Mouse (Mus musculus) adrenal gland, postnatal 4 days (tissue): ENCODE data around the gene Myo18b. TPM values are rescaled to one million over a fixed set of nuclear protein-coding genes. Genes with fewer than 3 reads are reported as not detected.

ENCODE experiments used
- DNase-seq, 2 experiments: peaks; one replicate each; pipeline ENCODE4 v3.0.0; 2021 to 2022; ENCODE audit warnings: low spot score in 2 of 2, mixed read lengths in 2 of 2
- total RNA-seq, 2 experiments: library from RNA; stranded (reverse); gene quantifications; 2 replicates each; pipeline ENCODE4 v1.2.3; 2021

The Myo18b gene
- total RNA-seq, 2 experiments from 2014 or later: 2.4 to 6.6 TPM

DNA sequence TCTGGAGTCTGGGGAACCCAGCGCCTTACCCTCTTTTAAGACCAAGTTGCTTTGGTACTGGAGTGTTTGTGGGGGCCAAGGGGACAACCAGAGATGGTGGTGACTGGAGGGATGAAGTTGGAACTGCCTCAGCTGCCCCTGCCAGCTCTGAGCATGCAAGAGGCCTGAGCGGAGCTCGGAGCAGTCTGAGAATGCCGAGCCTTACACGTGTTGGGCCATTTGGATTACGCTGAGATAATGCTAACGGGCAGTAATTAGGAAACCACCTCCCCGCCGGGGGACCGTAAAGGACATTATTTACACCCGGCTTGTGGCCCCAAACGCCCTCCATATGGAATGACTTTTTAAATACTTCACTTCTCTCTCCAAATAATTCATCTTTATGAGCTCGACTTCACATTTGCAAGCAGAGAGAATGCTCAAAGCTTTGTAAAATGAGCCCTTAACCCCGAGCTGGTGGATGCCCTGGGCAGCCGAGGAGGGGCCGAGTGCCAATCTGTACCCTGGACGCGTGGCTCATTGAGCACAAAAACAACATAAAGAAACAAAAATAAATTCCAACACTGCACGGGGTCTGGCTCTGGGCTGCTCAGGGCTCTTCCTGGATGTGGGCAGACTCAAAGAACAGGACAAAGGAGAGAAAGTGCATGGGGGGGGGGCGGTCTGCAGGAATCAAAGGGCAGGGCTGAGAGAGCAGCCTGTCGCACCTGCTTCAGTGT lies 148.0 kb downstream of the Myo18b start:
- no peak for DNase-seq

GRCm38 (mm10) chr5:112747306-112747930 lies 148.7 kb downstream of the Myo18b start:
- DNase-seq: no peak

DNA sequence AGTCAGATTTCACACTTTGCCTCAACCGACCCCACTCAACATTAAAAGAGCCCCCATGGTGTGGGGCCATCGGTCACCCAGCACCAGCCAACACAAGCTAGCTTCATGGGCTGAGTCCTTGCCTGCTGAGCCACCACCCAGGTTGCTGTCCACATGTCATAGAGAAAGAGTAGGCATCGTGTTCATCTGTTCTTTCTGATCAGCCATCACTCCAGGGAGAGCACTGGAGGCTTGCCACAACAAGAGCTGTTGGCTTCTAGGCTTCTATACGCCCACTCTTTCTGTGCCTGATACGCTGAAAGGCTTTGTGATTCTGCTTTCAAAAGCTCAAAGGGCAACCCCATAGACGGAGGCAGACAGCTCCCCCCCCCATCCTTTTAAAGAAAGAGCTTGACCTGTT lies 151.0 kb downstream of the Myo18b start:
- no peak for DNase-seq

GRCm38 (mm10) chr5:112744571-112744970 lies 151.6 kb downstream of the Myo18b start:
- DNase-seq: no peak

GRCm38 (mm10) chr5:112743121-112743520 lies 153.0 kb downstream of the Myo18b start:
- no peak for DNase-seq

DNA sequence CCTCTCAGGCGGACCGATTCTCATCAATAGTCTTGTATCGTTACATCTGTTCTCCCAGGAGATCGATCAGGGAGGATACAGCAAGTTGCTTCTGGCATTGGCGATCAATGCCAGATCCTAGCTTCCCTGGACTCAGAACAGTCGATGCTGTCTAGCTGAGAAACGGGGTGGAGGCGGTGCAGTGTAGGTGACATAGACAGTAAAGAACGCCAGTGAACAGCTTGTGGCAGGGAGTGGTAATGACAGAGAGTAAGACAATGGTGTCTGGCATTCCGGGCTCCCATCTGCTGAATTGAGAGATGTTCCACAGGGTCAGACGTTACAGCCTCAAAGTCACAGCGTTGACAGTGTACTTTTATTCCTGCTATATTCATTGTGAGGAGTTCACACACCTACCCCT lies 155.5 kb downstream of the Myo18b start:
- DNase-seq: no peak

DNA sequence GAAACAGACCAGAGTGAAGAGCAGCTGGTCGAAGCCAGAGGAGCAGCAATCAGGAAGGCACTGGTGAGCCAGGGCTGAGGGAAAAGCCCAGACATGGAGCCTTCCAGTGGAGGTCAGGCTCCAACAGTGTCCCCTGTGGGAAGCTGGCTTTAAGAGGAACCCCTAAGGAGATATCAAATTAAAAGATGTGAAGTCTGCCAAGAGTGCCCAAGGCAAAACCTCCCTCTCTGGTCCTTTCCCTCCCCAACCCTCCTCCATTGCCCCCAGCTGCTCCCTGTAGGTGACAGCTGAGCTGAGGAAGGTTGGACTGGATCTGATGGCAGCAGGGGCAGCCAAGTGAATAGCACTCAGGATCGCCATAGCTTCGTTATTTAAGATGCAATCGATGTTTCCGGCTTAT lies 161.1 kb downstream of the Myo18b start:
- no peak for DNase-seq

GRCm38 (mm10) chr5:112730604-112731003 lies 165.6 kb downstream of the Myo18b start:
- DNase-seq: no peak

DNA sequence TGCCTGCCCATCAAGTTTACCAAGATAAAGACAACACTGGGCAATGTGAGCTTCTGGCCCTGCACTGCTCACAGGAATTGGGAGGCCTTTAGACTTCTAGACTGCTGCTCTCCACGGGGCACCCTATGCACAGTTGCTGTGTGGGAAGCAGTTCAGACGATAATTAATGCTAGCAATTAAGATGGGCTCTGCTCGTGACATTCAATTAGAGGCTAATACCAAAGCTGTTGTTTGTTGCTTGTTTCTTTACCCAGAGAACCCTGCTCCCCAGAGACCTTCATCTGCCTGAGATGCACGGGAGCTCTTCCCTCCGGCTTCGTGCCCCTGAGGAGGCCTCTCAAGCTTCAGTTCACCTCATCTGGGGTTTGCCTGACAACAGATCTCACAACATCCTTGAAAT lies 167.7 kb downstream of the Myo18b start:
- DNase-seq: no peak

- DNase-seq: peak; percentile 64 to 70
Observed at GRCm38 (mm10) chr5:112718655-112719306, 177.4 kb downstream of the Myo18b start.

- no peak for DNase-seq
Observed at GRCm38 (mm10) chr5:112714679-112715446, 181.3 kb downstream of the Myo18b start.

- no peak for DNase-seq
Observed at GRCm38 (mm10) chr5:112709831-112710230, 186.3 kb downstream of the Myo18b start.

DNA sequence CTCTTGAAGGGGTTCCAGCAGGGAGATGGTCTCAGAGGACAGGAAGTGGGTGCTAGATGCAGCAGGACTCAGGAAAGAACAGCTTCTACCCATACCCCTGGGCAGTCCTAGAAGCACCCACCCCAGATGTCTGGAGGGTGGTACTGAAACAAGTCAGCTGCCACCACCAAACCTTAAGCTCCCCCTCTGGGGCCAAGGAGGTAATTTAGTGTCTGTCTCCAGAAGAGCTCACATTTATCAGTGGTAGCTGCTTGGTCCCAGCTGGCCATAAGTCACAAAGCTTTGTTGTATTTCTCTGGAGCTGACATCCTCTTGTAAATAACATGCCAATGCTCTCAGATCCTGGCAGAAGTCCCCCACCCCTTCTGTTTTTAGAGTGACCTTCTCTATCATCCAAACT lies 187.7 kb downstream of the Myo18b start:
- DNase-seq: no peak

GRCm38 (mm10) chr5:112707478-112707877 lies 188.7 kb downstream of the Myo18b start:
- no peak for DNase-seq

- no peak for DNase-seq
Observed at GRCm38 (mm10) chr5:112700794-112701193, 195.4 kb downstream of the Myo18b start.

- no peak for DNase-seq
Observed at GRCm38 (mm10) chr5:112696683-112697082, 199.5 kb downstream of the Myo18b start.

GRCm38 (mm10) chr5:112695254-112695711 lies 200.9 kb downstream of the Myo18b start:
- DNase-seq: no peak

- no peak for DNase-seq
Observed at GRCm38 (mm10) chr5:112693286-112693849, 202.8 kb downstream of the Myo18b start.

- no peak for DNase-seq
Observed at GRCm38 (mm10) chr5:112687100-112687818, 208.9 kb downstream of the Myo18b start.

GRCm38 (mm10) chr5:112686309-112687099 lies 209.7 kb downstream of the Myo18b start:
- DNase-seq: no peak
